Mouse (Mus musculus) liver, embryonic 12.5 days (tissue): Measurements from ENCODE around the gene Rrp12. TPM values are rescaled to one million over a fixed set of nuclear protein-coding genes. Genes with fewer than 3 reads are reported as not detected.
"Not testable (repeated sequence)": the region's sequence is repeated elsewhere in the genome, so short reads cannot be mapped to it uniquely, and the experiment has no call there.

Experiments
- ATAC-seq: fragments of 200-750 bp; cut with Nextera tagmentation; 2 replicates; pipeline ENCODE4 v1.8.0; 2017; ENCODE audit warnings: moderate number of reproducible peaks, mild to moderate bottlenecking, moderate library complexity
- H3K27ac ChIP-seq: fragments of 300-500 bp; sonication (generic); 2 replicates; pipeline ENCODE4 v1.5.1; 2016; ENCODE audit warnings: mild to moderate bottlenecking
- H3K27me3 ChIP-seq: fragments of 300-500 bp; sonication (generic); replicated peaks from 2 replicates; pipeline ENCODE4 v1.6.1; 2016; ENCODE audit warnings: mild to moderate bottlenecking, moderate library complexity
- H3K36me3 ChIP-seq: fragments of 300-500 bp; sonication (generic); 2 replicates; pipeline ENCODE4 v1.6.1; 2016; ENCODE audit warnings: mild to moderate bottlenecking, moderate library complexity
- H3K4me1 ChIP-seq: fragments of 300-500 bp; sonication (generic); 2 replicates; pipeline ENCODE4 v1.6.1; 2016
- H3K4me2 ChIP-seq: fragments of 300-500 bp; sonication (generic); 2 replicates; pipeline ENCODE4 v1.6.1; 2016; ENCODE audit warnings: mild to moderate bottlenecking, moderate library complexity
- H3K4me3 ChIP-seq: fragments of 300-500 bp; sonication (generic); 2 replicates; pipeline ENCODE4 v1.5.1; 2016; ENCODE audit warnings: mild to moderate bottlenecking, moderate library complexity
- H3K9ac ChIP-seq: fragments of 300-500 bp; sonication (generic); 2 replicates; pipeline ENCODE4 v1.6.1; 2016; ENCODE audit warnings: mild to moderate bottlenecking, moderate library complexity
- H3K9me3 ChIP-seq: fragments of 300-500 bp; sonication (generic); replicated peaks from 2 replicates; pipeline ENCODE4 v1.6.1; 2016; ENCODE audit warnings: mild to moderate bottlenecking, moderate library complexity
- WGBS: fragments of 180-500 bp; shearing (Covaris S2); methylation state at CpG from one replicate; pipeline ENCODE4 v1.1.7; 2016; ENCODE audit not compliant: insufficient replicate concordance; 5-methylcytosine and 5-hydroxymethylcytosine counted together
- polyA plus RNA-seq: library from polyadenylated mRNA; unstranded; fragments of >200 nt; fragmentation: Nextera tagmentation; extraction: Ambion mirVana; gene quantifications from 2 replicates; pipeline ENCODE4 v1.2.1, GENCODE M21; 2016

Gene Rrp12
- polyA plus RNA-seq, 1 experiment from 2014 or later, result 26.7 TPM

GRCm38 (mm10) chr19:41857816-41858310 is 38.1 kb downstream of the Rrp12 start:
- no peak for ATAC-seq

GRCm38 (mm10) chr19:41857086-41857762 is 38.7 kb downstream of the Rrp12 start:
- ATAC-seq, result peak; percentile 71
- Histone ChIP-seq H3K9ac (no peak overlapping the region), H3K4me3 (no peak overlapping the region), H3K27me3 (no peaks in the 10 kb centered on the region), H3K9me3 (no peaks in the 10 kb centered on the region), H3K4me1 (peaks cover 23% of the 10 kb centered on the region), H3K36me3 (peaks cover 21% of the 10 kb centered on the region), H3K27ac (no peak overlapping the region), H3K4me2 (no peak overlapping the region)
- WGBS, result 53% methylated on average over 5 of the region's 5 CpGs

More at GRCm38 (mm10) chr19:41857816-41858310, 38.1 kb downstream of the Rrp12 start:
- 67% methylated on average over 3 of the region's 3 CpGs for WGBS
- Histone ChIP-seq H3K4me1 (peaks cover 23% of the 10 kb centered on the region), H3K4me2 (no peak overlapping the region), H3K27ac (no peak overlapping the region), H3K9ac (no peak overlapping the region), H3K27me3 (no peaks in the 10 kb centered on the region), H3K4me3 (no peak overlapping the region), H3K36me3 (peaks cover 28% of the 10 kb centered on the region), H3K9me3 (no peaks in the 10 kb centered on the region)

GRCm38 (mm10) chr19:41852423-41852822 is 43.5 kb downstream of the Rrp12 start:
- Histone ChIP-seq H3K36me3 (no peaks in the 10 kb centered on the region), H3K27ac (no peak overlapping the region), H3K9ac (no peak overlapping the region), H3K4me2 (no peak overlapping the region), H3K9me3 (no peaks in the 10 kb centered on the region), H3K4me1 (peaks cover 39% of the 10 kb centered on the region), H3K4me3 (no peak overlapping the region), H3K27me3 (no peaks in the 10 kb centered on the region)
- ATAC-seq, result no peak
- 44% methylated on average over 4 of the region's 4 CpGs for WGBS

GRCm38 (mm10) chr19:41850719-41851543 is 45.0 kb downstream of the Rrp12 start:
- H3K4me2 ChIP-seq, result no peak overlapping the region

GRCm38 (mm10) chr19:41850021-41850718 is 45.8 kb downstream of the Rrp12 start:
- Histone ChIP-seq H3K4me2 (no peak overlapping the region), H3K4me1 (peaks cover 45% of the 10 kb centered on the region), H3K9ac (no peak overlapping the region), H3K27me3 (no peaks in the 10 kb centered on the region), H3K9me3 (no peaks in the 10 kb centered on the region), H3K27ac (no peak overlapping the region), H3K4me3 (no peak overlapping the region), H3K36me3 (no peaks in the 10 kb centered on the region)
- no peak for ATAC-seq
- WGBS, result 54% methylated on average over 6 of the region's 6 CpGs

More at GRCm38 (mm10) chr19:41850719-41851543, 45.0 kb downstream of the Rrp12 start:
- no peaks in the 10 kb centered on the region for H3K9me3 ChIP-seq
- no peaks in the 10 kb centered on the region for H3K36me3 ChIP-seq
- H3K27me3 ChIP-seq, result no peaks in the 10 kb centered on the region
- no peak overlapping the region for H3K9ac ChIP-seq
- WGBS, result 37% methylated on average over 14 of the region's 14 CpGs
- ATAC-seq, result no peak
- no peak overlapping the region for H3K27ac ChIP-seq
- peaks cover 37% of the 10 kb centered on the region for H3K4me1 ChIP-seq
- H3K4me3 ChIP-seq, result no peak overlapping the region

GRCm38 (mm10) chr19:41847992-41848851 is 47.8 kb downstream of the Rrp12 start, which contains the start of gene Frat2:
Gene Frat2 (minus strand): TSS chr19:41848132.
- Histone ChIP-seq H3K27ac (peak within 1 kb of the TSS; percentile 88), H3K4me3 (peak within 1 kb of the TSS; percentile 94), H3K36me3 (no peaks in the 10 kb centered on the region), H3K4me1 (peaks cover 53% of the 10 kb centered on the region), H3K9ac (peak within 1 kb of the TSS; percentile 90), H3K27me3 (no peaks in the 10 kb centered on the region), H3K4me2 (peak within 1 kb of the TSS; percentile 100), H3K9me3 (no peaks in the 10 kb centered on the region)
- under 1% methylated on average over 72 of the region's 72 CpGs for WGBS
- peak; percentile 90 for ATAC-seq

- peaks cover 59% of the 10 kb centered on the region for H3K4me1 ChIP-seq
- peak overlapping the region; percentile 94 for H3K4me3 ChIP-seq
- peak overlapping the region; percentile 88 for H3K27ac ChIP-seq
- H3K4me2 ChIP-seq, result peak overlapping the region; percentile 100
- not testable (repeated sequence) for H3K27me3 ChIP-seq, H3K9me3 ChIP-seq, H3K36me3 ChIP-seq
- H3K9ac ChIP-seq, result peak overlapping the region; percentile 90
- WGBS, result under 1% methylated on average over 46 of the region's 53 CpGs
- peak; percentile 29 for ATAC-seq
Measured at GRCm38 (mm10) chr19:41847614-41847991, 48.4 kb downstream of the Rrp12 start.

- no peaks in the 10 kb centered on the region for H3K9me3 ChIP-seq
- peak overlapping the region; percentile 88 for H3K27ac ChIP-seq
- H3K9ac ChIP-seq, result peak overlapping the region; percentile 90
- ATAC-seq, result peak; percentile 30; the same call in 1 of the 2 replicates
- H3K4me3 ChIP-seq, result peak overlapping the region; percentile 94
- H3K4me2 ChIP-seq, result peak overlapping the region; percentile 100
- peaks cover 60% of the 10 kb centered on the region for H3K4me1 ChIP-seq
- no peaks in the 10 kb centered on the region for H3K27me3 ChIP-seq
- 1% methylated on average over 64 of the region's 64 CpGs for WGBS
- no peaks in the 10 kb centered on the region for H3K36me3 ChIP-seq
Measured at GRCm38 (mm10) chr19:41847091-41847581, 48.8 kb downstream of the Rrp12 start.

GRCm38 (mm10) chr19:41846366-41847090 is 49.4 kb downstream of the Rrp12 start:
- Histone ChIP-seq H3K27me3 (no peaks in the 10 kb centered on the region), H3K27ac (peak overlapping the region; percentile 88), H3K9me3 (no peaks in the 10 kb centered on the region), H3K9ac (peak overlapping the region; percentile 90), H3K4me2 (peak overlapping the region; percentile 100), H3K36me3 (no peaks in the 10 kb centered on the region), H3K4me3 (peak overlapping the region; percentile 94), H3K4me1 (peaks cover 61% of the 10 kb centered on the region)
- ATAC-seq, result no peak; the same call in 1 of the 2 replicates
- WGBS, result 12% methylated on average over 21 of the region's 21 CpGs

GRCm38 (mm10) chr19:41844345-41844744 is 51.6 kb downstream of the Rrp12 start:
- Histone ChIP-seq H3K9ac (no peak overlapping the region), H3K27me3 (no peaks in the 10 kb centered on the region), H3K36me3 (no peaks in the 10 kb centered on the region), H3K4me2 (no peak overlapping the region), H3K4me1 (peaks cover 61% of the 10 kb centered on the region), H3K9me3 (no peaks in the 10 kb centered on the region), H3K4me3 (no peak overlapping the region), H3K27ac (no peak overlapping the region)
- no peak for ATAC-seq
- WGBS, result 67% methylated on average over 6 of the region's 6 CpGs
